Mouse (Mus musculus) MEL (cell line): ENCODE data around the gene Cep135.

Source experiments
- CTCF ChIP-seq, 3 experiments: IDR thresholded peaks in 2 of 3; conservative IDR thresholded peaks in 1 of 3; 2 replicates each; pipeline ENCODE4 v1.5.1; 2011 to 2012; ENCODE audit warnings: low read length in 3 of 3, low read depth in 2 of 3, mild to moderate bottlenecking in 2 of 3, improper control_type of control experiment in 1 of 3, inconsistent platforms in 1 of 3, mixed read lengths in 1 of 3, moderate library complexity in 1 of 3; ENCODE audit not compliant: control insufficient read depth in 1 of 3, insufficient read depth in 1 of 3, poor library complexity in 1 of 3, severe bottlenecking in 1 of 3
- EP300 ChIP-seq, 2 experiments: IDR thresholded peaks; 2 replicates each; pipeline ENCODE4 v1.6.1; 2011; ENCODE audit warnings: improper control_type of control experiment in 2 of 2, low read length in 2 of 2, low read depth in 1 of 2, mild to moderate bottlenecking in 1 of 2
- GABPA ChIP-seq: IDR thresholded peaks from 2 replicates; pipeline ENCODE4 v1.6.1; 2012; ENCODE audit warnings: low read depth, mild to moderate bottlenecking, inconsistent platforms, low read length, improper control_type of control experiment, moderate library complexity
- HCFC1 ChIP-seq: IDR thresholded peaks from 2 replicates; pipeline ENCODE4 v1.6.1; 2012; ENCODE audit warnings: low read depth, mild to moderate bottlenecking, inconsistent platforms, low read length, improper control_type of control experiment, moderate library complexity
- MAFK ChIP-seq: IDR thresholded peaks from 2 replicates; pipeline ENCODE4 v1.6.1; 2011; ENCODE audit warnings: low read depth, mild to moderate bottlenecking, low read length, improper control_type of control experiment, borderline replicate concordance
- MAX ChIP-seq: IDR thresholded peaks from 2 replicates; pipeline ENCODE4 v1.6.1; 2011; ENCODE audit warnings: low read length, improper control_type of control experiment
- POLR2A ChIP-seq, 2 experiments: IDR thresholded peaks; 2 replicates each; pipeline ENCODE4 v1.6.1; 2011 to 2012; ENCODE audit warnings: low read length in 2 of 2, mild to moderate bottlenecking in 2 of 2, control low read depth in 1 of 2, improper control_type of control experiment in 1 of 2, low read depth in 1 of 2, moderate library complexity in 1 of 2; ENCODE audit not compliant: control insufficient read depth in 1 of 2, insufficient read depth in 1 of 2, poor library complexity in 1 of 2
- RCOR1 ChIP-seq: IDR thresholded peaks from 2 replicates; pipeline ENCODE4 v1.6.1; 2012; ENCODE audit warnings: low read depth, mild to moderate bottlenecking, inconsistent platforms, low read length, improper control_type of control experiment
- SMC3 ChIP-seq: IDR thresholded peaks from 2 replicates; pipeline ENCODE4 v1.6.1; 2011; ENCODE audit warnings: low read depth, low read length, improper control_type of control experiment
- TCF12 ChIP-seq: IDR thresholded peaks from 2 replicates; pipeline ENCODE4 v1.6.1; 2014; ENCODE audit warnings: low read depth, mild to moderate bottlenecking, inconsistent platforms, low read length, improper control_type of control experiment, moderate library complexity
- USF2 ChIP-seq, 2 experiments: IDR thresholded peaks; 2 replicates each; pipeline ENCODE4 v1.6.1; 2011 to 2012; ENCODE audit warnings: improper control_type of control experiment in 2 of 2, low read length in 2 of 2, borderline replicate concordance in 1 of 2, inconsistent platforms in 1 of 2, low read depth in 1 of 2, mild to moderate bottlenecking in 1 of 2; ENCODE audit not compliant: insufficient read depth in 1 of 2

DNA sequence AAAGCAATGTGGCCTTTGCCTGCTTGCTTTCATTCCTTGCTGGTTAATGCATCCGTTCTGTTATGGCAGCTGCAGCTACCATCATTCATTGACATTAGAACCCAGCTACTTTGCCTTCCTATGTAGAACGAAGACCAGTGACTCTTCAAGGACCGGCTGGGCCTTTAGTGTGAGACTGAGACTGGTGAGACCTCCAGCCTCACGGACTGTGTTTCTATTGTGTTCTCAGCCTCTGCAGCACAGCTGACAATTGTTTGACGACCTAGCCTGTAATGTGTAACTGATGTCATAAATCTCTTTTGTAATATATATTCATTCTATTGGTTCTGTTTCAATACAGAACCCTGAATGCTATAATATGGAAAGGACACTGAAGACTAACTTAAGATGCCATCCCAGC lies 102.8 kb downstream of the Cep135 start:
- TF ChIP-seq GABPA = no peak
- TF ChIP-seq CTCF (IDR thresholded peaks at IDR 0.05 in 2 of 3, conservative IDR thresholded peaks at IDR 0.05 in 1 of 3; ENCODE audit: control insufficient read depth in 1 of 3, insufficient read depth in 1 of 3, low read depth in 2 of 3, low read length in 3 of 3, poor library complexity in 1 of 3, severe bottlenecking in 1 of 3) = no peak
- no peak for TF ChIP-seq USF2 (IDR thresholded peaks at IDR 0.05; ENCODE audit: borderline replicate concordance in 1 of 2, insufficient read depth in 1 of 2, low read depth in 1 of 2, low read length in 2 of 2)
- no peak for TF ChIP-seq EP300 (IDR thresholded peaks at IDR 0.05; ENCODE audit: low read depth in 1 of 2, low read length in 2 of 2)
- TF ChIP-seq RCOR1 = no peak
- no peak for TF ChIP-seq MAX
- TF ChIP-seq SMC3 = no peak
- no peak for TF ChIP-seq POLR2A (IDR thresholded peaks at IDR 0.05; ENCODE audit: control insufficient read depth in 1 of 2, insufficient read depth in 1 of 2, low read depth in 1 of 2, low read length in 2 of 2, poor library complexity in 1 of 2)
- TF ChIP-seq TCF12 = no peak
- TF ChIP-seq MAFK = no peak
- no peak for TF ChIP-seq HCFC1
